In the genomic region with DNA sequence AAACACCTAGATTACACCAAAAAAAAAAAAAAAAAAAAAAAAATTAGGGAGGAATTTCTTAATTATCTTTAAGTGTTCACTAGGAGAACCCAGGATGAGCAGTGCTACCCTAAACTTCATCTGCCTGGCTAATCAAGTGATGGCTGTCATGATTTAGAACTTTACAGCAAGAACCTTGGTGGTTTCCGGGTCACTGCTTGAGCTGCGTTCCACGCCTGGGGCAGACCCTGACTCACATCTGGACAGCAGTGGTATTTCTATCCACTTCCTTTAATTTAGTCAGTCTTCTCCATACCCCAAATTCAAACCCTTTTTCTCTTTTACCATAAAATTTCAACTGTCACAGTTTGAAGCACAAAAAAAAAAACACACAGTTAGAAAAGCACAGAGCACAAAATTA, we compare ENCODE assay signal across 12 mouse cellular contexts.
"Had no signal": no experiment of that assay in that cellular context is flagged by ENCODE, and none has a peak within 500 bp of the region (broad histone marks: within the 10 kb centered on the region; RNA-seq: fewer than 3 reads in every experiment).

No protein-coding gene starts in this region.

- DNase-seq: kidney, adult 18-20 months; left cerebral cortex, postnatal 4 days; lung, adult 18-20 months; right cerebral cortex, postnatal 4 days; spleen, adult 18-20 months; thymus, adult 18-20 months; thymus, postnatal 25 days had no signal

- H3K27me3 ChIP-seq: limb, embryonic 13.5 days; midbrain, embryonic 13.5 days had no signal

- H3K9me3 ChIP-seq: limb, embryonic 13.5 days; midbrain, embryonic 13.5 days had no signal

- H3K9ac ChIP-seq: limb, embryonic 13.5 days; liver, embryonic 14.5 days; midbrain, embryonic 13.5 days had no signal

- H3K27ac ChIP-seq: layer of hippocampus, adult 2 months; limb, embryonic 13.5 days; liver, embryonic 14.5 days had no signal

- H3K4me3 ChIP-seq: layer of hippocampus, adult 2 months; limb, embryonic 13.5 days; midbrain, embryonic 13.5 days; myocyte had no signal

- H3K36me3 ChIP-seq: midbrain, embryonic 13.5 days had no signal

- H3K4me2 ChIP-seq: limb, embryonic 13.5 days; midbrain, embryonic 13.5 days had no signal
